Comparison of ENCODE assay signal across 9 mouse cellular contexts in genomic region chr4:46417491-46417890, GRCm38 (mm10). TPM values are rescaled to one million over a fixed set of nuclear protein-coding genes. Genes with fewer than 3 reads are reported as not detected.
DNase-seq lines count a peak whose midpoint lies in the region; ATAC-seq and TF ChIP-seq lines count a peak whose summit lies in the region.
"Had no signal": no experiment of that assay in that cellular context is flagged by ENCODE, and none has a peak within 500 bp of the region (broad histone marks: within the 10 kb centered on the region; RNA-seq: fewer than 3 reads in every experiment).

No protein-coding gene starts in this region.

- 0 out of 2 replicates have a peak, but pooled peaks have one; percentile 42 for ATAC-seq in intestine, embryonic 16.5 days
- no peak for ATAC-seq in activated CD4-positive, CD25-positive, alpha-beta regulatory T cell, adult 4 months

- no peak overlapping the region for H3K4me2 ChIP-seq in intestine, embryonic 16.5 days (ENCODE audit: low read depth, low read length)

- peak; percentile 21 for TF ChIP-seq CTCF in left cerebral cortex, adult 2 months (IDR thresholded peaks at IDR 0.05)
- no peak for TF ChIP-seq CTCF in thymus, adult 2 months (IDR thresholded peaks at IDR 0.05; ENCODE audit: borderline replicate concordance, control insufficient read depth, extremely low read depth, insufficient read depth, low read length, poor library complexity)

- no peaks in the 10 kb centered on the region for H3K4me1 ChIP-seq in intestine, embryonic 16.5 days (ENCODE audit: control insufficient read depth, insufficient read depth, low read length)
- peaks cover 5% of the 10 kb centered on the region for H3K4me1 ChIP-seq in thymus, adult 2 months (replicated peaks; ENCODE audit: control insufficient read depth, insufficient read depth, low read length)

- H3K4me3 ChIP-seq in left cerebral cortex, adult 2 months, result no peak overlapping the region
- H3K4me3 ChIP-seq in intestine, embryonic 16.5 days (ENCODE audit: low read length), result no peak overlapping the region
- H3K4me3 ChIP-seq in thymus, adult 2 months (ENCODE audit: control insufficient read depth, insufficient read depth, low read length), result no peak overlapping the region
- H3K4me3 ChIP-seq: myocyte had no signal

- H3K9ac ChIP-seq in intestine, embryonic 16.5 days (ENCODE audit: low read depth, low read length), result no peak overlapping the region

- 55% methylated on average over 3 of the region's 3 CpGs for WGBS in intestine, embryonic 16.5 days
- WGBS in thymus, adult 2 months, result 72% methylated on average over 3 of the region's 3 CpGs

- H3K9me3 ChIP-seq in intestine, embryonic 16.5 days (ENCODE audit: control insufficient read depth, low read length), result no peaks in the 10 kb centered on the region

- no peak for TF ChIP-seq POLR2A in thymus, adult 2 months (IDR thresholded peaks at IDR 0.05; ENCODE audit: control insufficient read depth, extremely low read depth, insufficient read depth, low read length, poor library complexity)

- no peak overlapping the region for H3K27ac ChIP-seq in left cerebral cortex, adult 2 months
- H3K27ac ChIP-seq in intestine, embryonic 16.5 days (ENCODE audit: low read length), result no peak overlapping the region
- no peak overlapping the region for H3K27ac ChIP-seq in thymus, adult 2 months (ENCODE audit: control insufficient read depth, insufficient read depth, low read length)

- no peaks in the 10 kb centered on the region for H3K27me3 ChIP-seq in intestine, embryonic 16.5 days (replicated peaks; ENCODE audit: control insufficient read depth, insufficient read depth, low read length)
- no peaks in the 10 kb centered on the region for H3K27me3 ChIP-seq in thymus, adult 2 months (ENCODE audit: control insufficient read depth, insufficient read depth, low read length)

- intact Hi-C loops in left cerebral cortex, adult 2 months (cut with DNase I), result no loop called here

- DNase-seq in left cerebral cortex, adult 2 months (ENCODE audit: extremely low spot score in 1 of 2, low spot score in 2 of 2), result no peak
- no peak for DNase-seq in left cerebral cortex, adult 11 months (ENCODE audit: low spot score)
- peak; percentile 65 for DNase-seq in ZHBTc4 (ENCODE audit: low read depth, low spot score)
- peak; percentile 35 for DNase-seq in lung, postnatal 36 days
- DNase-seq in thymus, adult 2 months, result no peak
- no peak for DNase-seq in thymus, postnatal 36 days

- no peaks in the 10 kb centered on the region for H3K36me3 ChIP-seq in intestine, embryonic 16.5 days (ENCODE audit: control insufficient read depth, insufficient read depth, low read length)
- no peaks in the 10 kb centered on the region for H3K36me3 ChIP-seq in thymus, adult 2 months (ENCODE audit: control insufficient read depth, insufficient read depth, low read length)

RNA-seq across cellular contexts. Expression of gene Hemgn, which starts 4.2 kb away (rescaled TPM):
- total RNA-seq in left cerebral cortex, adult 2 months (2021), result not detected
- 2.6 and 8.1 TPM in 2 replicates for polyA plus RNA-seq in intestine, embryonic 16.5 days (2015; fragmentation: Nextera tagmentation; extraction: Ambion mirVana)
- polyA plus RNA-seq in activated CD4-positive, CD25-positive, alpha-beta regulatory T cell, adult 4 months (2017; shearing (Covaris generic)), result 1 to 10 TPM in 1 of 2 experiments, under 1 TPM in 1; 0.93 to 2.7 TPM
- polyA plus RNA-seq in thymus, adult 2 months (2012; rRNA removed), result 0.93 and 1.3 TPM in 2 replicates
- polyA plus RNA-seq: myocyte had no signal

RNA-seq across cellular contexts. Expression of gene Trmo, which starts 28.3 kb away (rescaled TPM):
- 1 to 10 TPM; 3.6 to 4.6 TPM for total RNA-seq in left cerebral cortex, adult 2 months (2021)
- polyA plus RNA-seq in intestine, embryonic 16.5 days (2015; fragmentation: Nextera tagmentation; extraction: Ambion mirVana), result 12.5 and 13.0 TPM in 2 replicates
- 10 to 100 TPM; 10.9 to 16.3 TPM for polyA plus RNA-seq in activated CD4-positive, CD25-positive, alpha-beta regulatory T cell, adult 4 months (2017; shearing (Covaris generic))
- polyA plus RNA-seq in thymus, adult 2 months (2012; rRNA removed), result 11.9 and 13.5 TPM in 2 replicates

RNA-seq across cellular contexts. Expression of gene Anp32b, which starts 33.2 kb away (rescaled TPM):
- 10 to 100 TPM; 44.9 to 46.4 TPM for total RNA-seq in left cerebral cortex, adult 2 months (2021)
- 185 and 206 TPM in 2 replicates for polyA plus RNA-seq in intestine, embryonic 16.5 days (2015; fragmentation: Nextera tagmentation; extraction: Ambion mirVana)
- polyA plus RNA-seq in activated CD4-positive, CD25-positive, alpha-beta regulatory T cell, adult 4 months (2017; shearing (Covaris generic)), result 10 to 100 TPM; 55.1 to 55.3 TPM
- 52.6 and 126 TPM in 2 replicates for polyA plus RNA-seq in thymus, adult 2 months (2012; rRNA removed)

Comparison
In these comparisons a context has a peak if more than half of its experiments do, and no peak if none do; other contexts are left out.
1. DNase-seq: peak in ZHBTc4 (single experiment) and lung, postnatal 36 days (single experiment); none in left cerebral cortex, adult 2 months (0 of 2), left cerebral cortex, adult 11 months (single experiment), thymus, adult 2 months (single experiment) and thymus, postnatal 36 days (0 of 2).